Mouse (Mus musculus) G1E-ER4 (cell line): ENCODE measurements around the gene Runx2. TPM values are rescaled to one million over a fixed set of nuclear protein-coding genes. Genes with fewer than 3 reads are reported as not detected.

Experiments used
- GATA1 ChIP-seq: IDR thresholded peaks from one replicate; pipeline ENCODE4 v1.8.0; 2012; ENCODE audit warnings: low read length, inconsistent platforms
- polyA plus RNA-seq: library from polyadenylated mRNA; stranded (reverse); fragments of >175 nt; gene quantifications from 2 replicates; pipeline ENCODE4 v1.2.3, GENCODE M21; 2012

Runx2 gene
- polyA plus RNA-seq, 1 experiment: not detected

- no peak for TF ChIP-seq GATA1
Observed at GRCm38 (mm10) chr17:44780353-44780752, 34.2 kb downstream of the Runx2 start.

DNA sequence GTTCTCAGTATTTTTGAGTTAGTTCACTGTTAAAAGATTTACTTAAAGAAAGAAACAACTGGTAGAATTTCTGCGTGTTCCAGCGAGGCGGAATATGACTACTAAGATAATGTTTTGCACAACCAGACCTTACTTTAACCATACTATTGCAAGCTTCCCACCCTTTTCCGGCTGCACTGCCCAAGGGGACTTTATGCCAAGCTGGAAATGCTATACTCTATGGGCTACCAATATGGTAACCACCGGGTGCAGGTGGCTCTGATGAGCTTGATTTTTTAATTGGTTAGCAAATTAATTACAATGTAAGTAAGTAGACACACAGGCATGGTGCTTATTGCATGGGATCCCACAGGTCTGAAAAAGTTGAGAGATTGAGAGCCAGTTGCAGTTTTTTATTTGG, 36.5 kb downstream of the Runx2 start:
- no peak for TF ChIP-seq GATA1

GRCm38 (mm10) chr17:44777337-44777804, 37.2 kb downstream of the Runx2 start:
- no peak for TF ChIP-seq GATA1

DNA sequence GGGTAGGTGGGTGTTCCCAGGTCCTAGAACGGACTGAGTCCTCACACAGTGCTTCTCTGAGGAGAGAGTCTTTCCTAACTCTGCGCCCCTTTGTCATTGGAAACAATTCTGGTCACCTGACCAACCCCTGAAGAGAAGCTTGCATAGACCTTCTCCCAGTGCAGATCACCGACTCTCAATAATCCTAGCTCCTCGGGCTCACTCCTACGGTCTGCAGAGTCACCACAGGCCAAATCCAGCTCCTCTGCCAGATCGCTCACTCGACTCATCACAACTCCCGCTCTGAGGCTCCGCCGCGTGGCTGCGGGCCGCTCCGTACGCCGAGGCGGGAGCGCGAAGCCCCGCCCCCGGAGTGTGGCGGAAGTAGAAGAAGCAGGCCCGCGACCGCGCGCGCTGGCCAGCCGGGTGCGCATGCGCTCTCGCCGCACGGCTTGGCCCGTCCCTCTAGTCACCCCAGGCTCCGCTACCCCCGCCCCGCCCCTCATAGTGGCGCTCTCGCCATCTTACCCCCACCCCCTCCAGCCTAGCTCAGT, 37.8 kb downstream of the Runx2 start, which contains the start of gene Supt3:
Supt3 (plus strand) TSS at position 415 of the 533 bp plus-strand sequence.
- no peak for TF ChIP-seq GATA1

- no peak for TF ChIP-seq GATA1
Observed at GRCm38 (mm10) chr17:44772576-44772975, 42.0 kb downstream of the Runx2 start.

- TF ChIP-seq GATA1: no peak
Observed at GRCm38 (mm10) chr17:44770871-44771270, 43.7 kb downstream of the Runx2 start.

DNA sequence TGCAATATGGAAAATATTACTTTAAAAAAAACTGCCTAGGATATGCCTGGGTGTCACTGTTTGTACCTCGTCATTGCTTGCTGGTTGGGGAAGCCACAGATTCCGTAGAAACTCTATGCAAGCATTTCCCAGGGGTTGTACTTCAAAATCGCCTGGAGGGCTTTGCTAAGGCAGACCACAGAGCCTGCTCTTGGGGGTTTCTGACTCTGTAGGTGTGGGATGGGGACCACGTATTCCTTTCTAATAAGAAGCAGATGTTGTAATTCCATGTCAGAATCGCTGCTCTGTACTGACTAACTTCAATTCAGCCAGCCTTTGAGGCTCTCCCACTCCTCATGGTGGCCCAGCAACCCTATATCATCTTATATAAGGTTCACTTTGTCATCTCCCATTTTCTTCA, 46.1 kb downstream of the Runx2 start:
- TF ChIP-seq GATA1: no peak

DNA sequence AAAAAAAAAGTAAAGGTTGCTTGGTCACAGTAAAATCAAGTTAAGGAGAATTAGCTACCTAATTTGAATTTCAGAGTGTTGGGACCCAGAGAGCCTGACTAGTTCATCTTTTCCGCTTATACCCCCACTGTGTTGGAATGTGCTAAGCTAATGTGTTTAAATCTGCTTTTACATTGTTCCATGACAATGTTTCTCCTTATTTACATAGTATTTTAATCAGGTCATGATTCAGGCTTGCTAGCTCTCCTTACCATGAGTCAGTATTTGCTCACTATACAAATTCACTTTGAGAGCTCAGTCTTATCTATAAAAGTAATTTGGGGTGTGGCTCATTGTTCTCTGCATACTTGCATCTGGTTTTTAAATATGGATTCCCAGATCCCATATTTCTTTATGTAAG, 47.2 kb downstream of the Runx2 start:
- TF ChIP-seq GATA1: no peak

DNA sequence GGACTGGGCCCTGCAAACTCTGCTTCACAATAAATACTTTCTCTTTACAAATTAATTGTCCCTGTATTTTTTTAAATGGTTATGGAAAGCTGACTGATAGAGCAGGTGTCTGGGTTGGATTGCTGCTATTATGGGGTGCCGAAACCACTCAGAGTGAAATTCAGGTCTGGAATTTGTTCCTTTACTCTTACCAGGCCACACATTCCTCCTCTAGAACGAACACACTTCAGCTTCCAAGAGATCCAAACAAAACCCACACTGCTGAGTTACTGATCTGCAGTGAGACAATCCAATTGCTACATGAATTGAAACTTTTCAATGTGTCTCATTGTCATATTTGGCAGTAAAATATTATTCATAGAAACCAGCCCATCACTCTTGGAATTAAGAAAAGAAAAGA, 47.6 kb downstream of the Runx2 start:
- TF ChIP-seq GATA1: no peak

DNA sequence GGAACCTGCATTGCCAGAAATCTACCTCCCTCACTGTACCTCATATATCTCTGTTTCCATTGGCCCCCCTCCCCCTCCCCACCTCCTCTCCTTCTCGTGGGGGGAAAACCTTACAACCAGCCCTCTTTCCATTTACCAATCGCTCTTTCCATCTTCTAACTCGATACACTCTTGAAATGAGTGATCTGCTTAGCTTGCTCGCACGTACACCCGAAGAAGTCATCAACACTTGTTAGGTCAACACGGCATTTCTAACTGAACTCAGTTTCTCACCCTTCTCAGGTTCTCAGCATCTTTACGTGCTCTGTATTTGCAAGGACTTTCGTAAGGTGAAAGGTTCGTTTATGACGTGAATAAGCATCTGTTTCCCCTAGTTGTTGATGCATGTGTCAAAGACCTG, 48.3 kb downstream of the Runx2 start:
- no peak for TF ChIP-seq GATA1

GRCm38 (mm10) chr17:44745378-44745777, 69.2 kb downstream of the Runx2 start:
- no peak for TF ChIP-seq GATA1

DNA sequence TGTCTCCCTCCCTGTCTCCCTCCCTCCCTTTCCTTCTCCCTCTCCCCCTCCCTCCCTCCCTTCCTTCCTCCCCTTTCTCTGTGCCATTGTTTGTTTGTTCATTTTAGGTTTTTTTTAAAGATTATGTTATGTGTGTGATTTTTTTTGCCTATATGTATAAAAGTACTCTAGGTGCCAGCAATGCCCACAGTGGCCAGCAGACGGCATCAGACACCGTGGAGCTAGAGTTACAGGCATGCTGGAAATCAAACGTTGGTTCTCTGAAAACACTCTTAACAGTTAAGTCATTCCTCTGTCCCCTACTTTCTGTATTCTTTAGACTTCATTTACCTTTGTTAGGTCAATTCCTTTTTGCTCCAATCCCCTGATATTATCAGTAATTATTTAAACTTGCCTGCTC, 70.8 kb downstream of the Runx2 start:
- TF ChIP-seq GATA1: no peak

GRCm38 (mm10) chr17:44742246-44742645, 72.4 kb downstream of the Runx2 start:
- no peak for TF ChIP-seq GATA1

DNA sequence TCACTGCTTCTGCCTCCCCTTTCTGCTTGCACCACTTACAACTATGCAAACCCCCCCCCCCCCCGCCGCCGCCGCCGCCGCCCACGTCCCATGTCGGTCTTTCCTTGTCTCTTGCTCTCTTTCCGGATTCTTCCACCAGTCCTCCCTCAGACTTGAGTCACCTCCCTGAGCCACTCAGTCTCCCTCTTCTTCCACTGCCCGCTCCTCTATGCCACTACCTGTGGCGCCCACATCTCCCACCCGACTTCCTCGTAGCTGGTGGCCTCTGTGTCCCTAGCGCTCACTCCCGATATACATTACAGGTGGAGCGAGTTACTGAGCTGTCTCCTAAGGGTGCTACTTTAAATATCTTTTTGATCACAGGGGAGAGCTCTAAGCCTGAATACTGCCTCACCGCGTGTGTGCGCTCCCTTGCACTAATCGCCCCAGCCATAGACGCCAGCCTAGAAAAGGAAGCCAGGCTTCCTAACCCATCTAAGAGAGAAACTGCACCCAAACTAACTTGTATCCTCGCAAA, 76.4 kb downstream of the Runx2 start:
- no peak for TF ChIP-seq GATA1

DNA sequence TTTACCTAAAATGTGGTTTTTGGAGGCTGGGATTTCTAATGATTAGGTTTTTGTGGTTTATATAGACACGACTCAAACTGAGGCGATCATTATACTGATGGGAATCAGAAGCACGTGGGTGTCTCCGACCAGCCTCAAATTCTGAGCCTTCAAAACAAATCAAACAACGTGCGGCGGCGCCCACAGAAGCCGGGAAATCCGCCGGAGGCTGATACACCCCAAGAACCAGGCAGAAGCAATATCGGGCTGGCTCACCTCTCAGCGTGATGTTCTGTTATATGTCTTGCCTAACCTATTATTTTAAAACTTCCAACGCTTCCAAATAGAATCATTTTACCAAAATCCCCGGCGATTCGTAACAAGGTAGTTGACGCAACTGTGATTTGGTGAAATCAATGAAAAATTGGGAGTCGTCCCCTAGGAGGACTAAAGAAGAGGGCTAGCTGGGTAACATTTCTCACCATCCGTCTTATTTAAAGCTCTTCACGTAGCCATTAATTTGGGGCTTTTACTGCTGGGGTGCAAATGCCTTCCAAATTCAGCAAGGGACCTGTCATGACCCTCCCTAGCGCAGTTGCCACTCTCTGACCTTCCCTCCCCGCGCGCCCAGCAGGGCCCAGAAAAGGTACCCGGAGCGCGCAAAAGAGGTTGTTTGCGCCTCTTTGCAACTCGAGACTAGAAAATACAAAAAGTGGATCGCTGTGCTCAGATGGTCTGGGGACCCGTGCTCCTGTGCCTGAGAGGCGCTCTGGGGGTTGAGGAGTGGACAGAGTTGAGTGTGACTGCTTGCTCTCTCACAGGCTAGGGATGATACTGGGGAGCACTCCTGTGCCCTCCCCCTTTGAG, 77.1 kb downstream of the Runx2 start:
- no peak for TF ChIP-seq GATA1

DNA sequence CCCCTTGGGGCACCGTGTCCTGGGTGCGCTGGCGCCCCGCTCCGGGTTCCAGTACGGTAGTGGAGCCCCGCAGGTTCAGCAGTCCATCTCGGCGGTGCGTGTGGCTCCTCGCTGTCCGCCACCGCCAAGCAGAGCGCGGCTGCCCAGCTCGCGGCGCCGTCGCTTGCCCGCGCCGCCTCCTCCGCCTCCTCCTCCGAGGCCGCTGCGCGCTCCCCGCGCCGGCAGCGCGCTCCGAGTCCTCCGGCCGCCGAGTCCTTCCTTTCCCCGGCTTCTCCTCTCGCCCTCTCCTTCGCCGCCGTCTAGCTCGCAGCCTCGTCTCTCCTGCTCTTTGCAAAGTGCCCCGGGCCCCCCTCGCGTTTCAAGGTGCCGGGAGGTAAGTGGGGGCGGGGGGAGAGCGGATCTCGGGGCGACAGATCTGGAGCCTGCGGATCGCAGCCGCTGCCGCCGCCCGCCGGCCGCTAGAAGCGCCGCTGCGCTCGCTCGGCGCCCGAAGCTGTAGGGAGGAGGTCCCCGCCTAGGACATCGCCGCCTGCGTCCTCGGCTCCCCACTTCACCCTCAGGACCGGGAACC, 78.5 kb downstream of the Runx2 start:
- no peak for TF ChIP-seq GATA1
